Mouse (Mus musculus): ENCODE data around the gene Fam160b1.

GRCm38 (mm10) chr19:57386176-57386693 is 25.8 kb downstream of the Fam160b1 start:
- TF ChIP-seq CTCF (IDR thresholded peaks at IDR 0.05; ENCODE audit: insufficient read depth, low read depth, low read length) = no peak
- no peak for TF ChIP-seq POLR2A (IDR thresholded peaks at IDR 0.05; ENCODE audit: insufficient read depth, low read depth, low read length)
